Mouse (Mus musculus): Measurements from ENCODE around the gene Hist2h2aa2. TPM values are rescaled to one million over a fixed set of nuclear protein-coding genes. Genes with fewer than 3 reads are reported as not detected.
"Not testable (repeated sequence)": the region's sequence is repeated elsewhere in the genome, so short reads cannot be mapped to it uniquely, and the experiment has no call there.

The Hist2h2aa2 gene
- polyA plus RNA-seq, 1 experiment from 2014 or later, result 55.4 TPM

DNA sequence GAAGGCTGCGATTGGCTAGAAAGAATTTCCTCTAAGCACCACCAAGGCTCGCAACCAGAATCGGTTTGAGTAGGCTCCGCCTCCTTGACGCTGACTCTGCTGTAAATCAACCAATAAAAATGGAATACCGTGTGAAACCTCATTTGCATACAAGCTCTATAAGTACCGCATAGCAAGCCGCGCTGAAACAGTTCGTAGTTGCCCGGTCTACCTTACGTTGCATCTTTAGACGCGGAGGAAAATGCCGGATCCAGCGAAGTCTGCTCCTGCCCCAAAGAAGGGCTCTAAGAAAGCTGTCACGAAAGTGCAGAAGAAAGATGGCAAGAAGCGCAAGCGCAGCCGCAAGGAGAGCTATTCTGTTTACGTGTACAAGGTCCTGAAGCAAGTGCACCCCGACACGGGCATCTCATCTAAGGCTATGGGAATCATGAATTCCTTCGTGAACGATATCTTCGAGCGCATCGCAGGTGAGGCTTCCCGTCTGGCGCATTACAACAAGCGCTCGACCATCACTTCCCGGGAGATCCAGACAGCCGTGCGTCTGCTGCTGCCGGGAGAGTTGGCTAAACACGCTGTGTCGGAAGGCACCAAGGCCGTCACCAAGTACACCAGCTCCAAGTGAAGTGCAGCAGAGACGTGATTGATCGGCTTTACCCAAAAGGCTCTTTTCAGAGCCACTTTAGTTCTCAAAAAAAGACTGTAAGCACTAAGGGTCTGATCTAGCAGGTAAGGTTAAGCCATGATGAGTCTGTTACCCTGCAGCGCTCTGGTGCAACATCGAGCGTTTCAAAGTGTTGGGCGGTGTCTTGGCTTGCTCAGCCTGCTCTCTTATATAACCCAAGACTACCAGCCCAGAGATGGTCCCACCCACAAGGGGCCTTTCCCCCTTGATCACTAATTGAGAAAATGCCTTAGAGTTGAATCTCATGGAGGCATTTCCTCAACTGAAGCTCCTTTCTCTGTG is 29.7 kb upstream of the Hist2h2aa2 start, which contains the start of gene Hist2h2bb:
Gene Hist2h2bb (plus strand): TSS at position 242 of the 964 bp plus-strand sequence.
- H3K27ac ChIP-seq (replicated peaks; ENCODE audit: low read depth, low read length), result peak within 1 kb of the TSS; percentile 79
- DNase-seq (peak; percentile 96), ATAC-seq (ENCODE audit: low FRiP score, low TSS enrichment) (peak; percentile 97)
- H3K9me3 ChIP-seq (ENCODE audit: control insufficient read depth, low read length), result no peaks in the 10 kb centered on the region
- H3K4me3 ChIP-seq (replicated peaks; ENCODE audit: low read depth, low read length), result peak within 1 kb of the TSS; percentile 40
- no peaks in the 10 kb centered on the region for H3K27me3 ChIP-seq (ENCODE audit: control insufficient read depth, insufficient read depth, low read length)
- peaks cover 10% of the 10 kb centered on the region for H3K4me1 ChIP-seq (ENCODE audit: control insufficient read depth, insufficient read depth, low read length)
- under 1% methylated on average over 45 of the region's 45 CpGs for WGBS
- H3K36me3 ChIP-seq (ENCODE audit: control insufficient read depth, insufficient read depth, low read length), result no peaks in the 10 kb centered on the region
- H3K4me2 ChIP-seq (ENCODE audit: low read length), result peak within 1 kb of the TSS; percentile 91
- H3K9ac ChIP-seq (replicated peaks; ENCODE audit: low read length), result peak within 1 kb of the TSS; percentile 57

DNA sequence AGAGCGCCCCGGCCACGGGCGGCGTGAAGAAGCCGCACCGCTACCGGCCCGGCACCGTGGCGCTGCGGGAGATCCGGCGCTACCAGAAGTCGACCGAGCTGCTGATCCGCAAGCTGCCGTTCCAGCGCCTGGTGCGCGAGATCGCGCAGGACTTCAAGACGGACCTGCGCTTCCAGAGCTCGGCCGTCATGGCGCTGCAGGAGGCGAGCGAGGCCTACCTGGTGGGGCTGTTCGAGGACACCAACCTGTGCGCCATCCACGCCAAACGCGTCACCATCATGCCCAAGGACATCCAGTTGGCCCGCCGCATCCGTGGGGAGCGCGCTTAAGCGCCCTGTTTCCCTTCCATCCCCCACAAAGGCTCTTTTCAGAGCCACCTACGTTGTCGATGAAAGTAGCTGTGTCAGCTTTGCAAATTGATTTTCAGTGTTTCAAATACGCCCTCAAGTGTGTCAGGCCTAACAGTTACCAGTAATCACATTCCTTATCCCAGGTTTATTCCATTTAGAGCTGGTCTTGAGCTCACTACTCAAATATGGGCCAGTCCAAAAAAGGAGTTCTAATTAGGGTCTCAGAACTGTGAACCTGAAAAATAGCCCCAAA is 28.8 kb upstream of the Hist2h2aa2 start:
- H3K4me3 ChIP-seq (replicated peaks; ENCODE audit: low read depth, low read length), result peak overlapping the region; percentile 40
- not testable (repeated sequence) for H3K27me3 ChIP-seq (ENCODE audit: control insufficient read depth, insufficient read depth, low read length); H3K36me3 ChIP-seq (ENCODE audit: control insufficient read depth, insufficient read depth, low read length); H3K9me3 ChIP-seq (ENCODE audit: control insufficient read depth, low read length); DNase-seq
- ATAC-seq (ENCODE audit: low FRiP score, low TSS enrichment), result peak; percentile 55
- H3K9ac ChIP-seq (replicated peaks; ENCODE audit: low read length), result peak overlapping the region; percentile 39; the same call in 1 of the 2 replicates
- H3K4me2 ChIP-seq (ENCODE audit: low read length), result peak overlapping the region; percentile 91
- under 1% methylated on average over 11 of the region's 44 CpGs for WGBS
- H3K4me1 ChIP-seq (ENCODE audit: control insufficient read depth, insufficient read depth, low read length), result peaks cover 17% of the 10 kb centered on the region
- peak overlapping the region; percentile 79 for H3K27ac ChIP-seq (replicated peaks; ENCODE audit: low read depth, low read length)

DNA sequence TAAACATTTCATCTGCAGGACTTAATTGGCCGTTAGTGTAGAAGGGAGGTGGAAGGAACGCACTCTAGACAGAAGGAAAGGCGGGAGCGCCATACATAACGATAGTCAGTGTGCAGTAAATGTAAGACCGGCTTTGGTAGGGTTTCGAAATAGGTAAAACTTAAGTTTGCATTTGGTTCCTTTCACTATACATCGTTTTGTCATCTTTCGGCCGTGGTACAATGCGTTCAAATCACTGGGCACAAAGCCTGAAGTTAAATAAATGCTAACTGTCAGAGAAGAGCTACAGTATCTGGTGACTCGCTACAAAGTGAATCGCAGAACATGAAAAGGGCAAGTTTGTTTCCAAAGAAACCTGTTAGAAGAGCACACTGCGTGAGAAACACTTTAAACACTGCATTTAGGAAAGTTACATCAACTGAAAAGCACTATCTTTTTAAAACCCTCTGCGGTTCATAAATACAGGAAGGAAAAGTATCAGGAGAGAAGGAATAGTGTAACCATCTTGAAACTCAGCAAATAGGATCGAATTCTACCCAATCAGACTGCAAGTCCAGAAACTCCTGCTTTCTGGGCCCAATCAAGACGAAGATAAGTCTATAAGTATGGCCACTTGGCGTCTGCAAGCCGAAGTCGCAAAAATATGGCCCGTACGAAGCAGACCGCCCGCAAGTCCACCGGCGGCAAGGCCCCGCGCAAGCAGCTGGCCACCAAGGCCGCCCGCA is 28.1 kb upstream of the Hist2h2aa2 start, which contains the start of gene Hist2h3b:
Gene Hist2h3b (plus strand): TSS at position 604 of the 725 bp plus-strand sequence.
- Histone ChIP-seq H3K9ac (replicated peaks; ENCODE audit: low read length) (peak within 1 kb of the TSS; percentile 39; the same call in 1 of the 2 replicates), H3K36me3 (ENCODE audit: control insufficient read depth, insufficient read depth, low read length) (no peaks in the 10 kb centered on the region), H3K27ac (replicated peaks; ENCODE audit: low read depth, low read length) (peak within 1 kb of the TSS; percentile 79), H3K27me3 (ENCODE audit: control insufficient read depth, insufficient read depth, low read length) (no peaks in the 10 kb centered on the region), H3K9me3 (ENCODE audit: control insufficient read depth, low read length) (no peaks in the 10 kb centered on the region), H3K4me3 (replicated peaks; ENCODE audit: low read depth, low read length) (peak within 1 kb of the TSS; percentile 40), H3K4me2 (ENCODE audit: low read length) (peak within 1 kb of the TSS; percentile 91), H3K4me1 (ENCODE audit: control insufficient read depth, insufficient read depth, low read length) (peaks cover 18% of the 10 kb centered on the region)
- WGBS, result 22% methylated on average over 30 of the region's 30 CpGs
- ATAC-seq (ENCODE audit: low FRiP score, low TSS enrichment) (peak; percentile 71), DNase-seq (peak; percentile 88)

DNA sequence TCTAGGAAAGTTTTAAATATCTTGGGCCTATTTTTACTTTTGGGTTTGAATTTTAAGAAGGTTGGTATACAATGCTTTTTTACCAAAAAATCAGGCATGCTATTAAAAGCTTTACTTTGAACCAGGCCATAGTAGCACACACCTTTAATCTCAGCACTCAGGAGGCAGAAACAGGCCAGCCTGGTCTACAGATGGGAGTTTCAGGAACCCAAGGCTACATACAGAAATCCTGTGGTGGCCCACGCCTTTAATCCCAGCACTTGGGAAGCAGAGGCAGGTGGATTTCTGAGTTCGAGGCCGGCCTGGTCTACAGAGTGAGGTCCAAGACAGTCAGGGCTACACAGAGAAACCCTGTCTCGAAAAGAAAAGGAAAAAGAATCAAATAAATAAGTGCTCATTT is 27.5 kb upstream of the Hist2h2aa2 start:
- Histone ChIP-seq H3K27me3 (ENCODE audit: control insufficient read depth, insufficient read depth, low read length) (no peaks in the 10 kb centered on the region), H3K4me2 (ENCODE audit: low read length) (peak overlapping the region; percentile 91; the same call in 1 of the 2 replicates), H3K9ac (replicated peaks; ENCODE audit: low read length) (no peak overlapping the region), H3K4me3 (replicated peaks; ENCODE audit: low read depth, low read length) (no peak overlapping the region), H3K36me3 (ENCODE audit: control insufficient read depth, insufficient read depth, low read length) (no peaks in the 10 kb centered on the region), H3K4me1 (ENCODE audit: control insufficient read depth, insufficient read depth, low read length) (peaks cover 18% of the 10 kb centered on the region), H3K9me3 (ENCODE audit: control insufficient read depth, low read length) (no peaks in the 10 kb centered on the region), H3K27ac (replicated peaks; ENCODE audit: low read depth, low read length) (no peak overlapping the region)
- DNase-seq, result no peak
- ATAC-seq (ENCODE audit: low FRiP score, low TSS enrichment), result no peak
- 80% methylated on average over 4 of the region's 4 CpGs for WGBS

DNA sequence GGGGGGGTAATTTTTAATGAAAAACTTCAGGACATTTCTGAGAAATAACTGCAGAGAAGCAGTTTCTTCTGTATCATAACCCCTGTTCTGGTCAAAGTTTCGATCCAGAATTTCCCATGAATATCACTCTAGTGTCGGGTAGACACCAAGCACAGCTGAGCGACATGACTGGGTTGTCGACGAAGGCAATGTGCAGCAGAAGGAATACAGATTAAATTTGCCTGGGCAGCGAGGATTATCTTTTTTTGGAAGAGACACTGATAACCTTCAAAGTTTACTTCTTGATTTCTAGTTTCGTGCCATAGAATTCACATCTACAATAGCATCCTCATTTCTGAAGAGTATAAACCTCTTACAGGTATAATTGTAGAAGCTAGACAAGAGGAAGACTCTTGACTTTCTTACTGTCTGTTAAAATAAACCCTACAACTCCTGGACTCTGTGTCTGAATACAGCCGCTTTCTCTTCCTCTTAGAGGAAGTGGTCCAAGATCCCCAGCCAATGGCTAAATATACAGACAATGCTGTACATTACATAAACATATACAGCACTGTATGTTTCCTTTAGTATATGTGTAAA is 26.1 kb upstream of the Hist2h2aa2 start:
- no peak for DNase-seq
- Histone ChIP-seq H3K27ac (replicated peaks; ENCODE audit: low read depth, low read length) (no peak overlapping the region), H3K4me2 (ENCODE audit: low read length) (no peak overlapping the region)

DNA sequence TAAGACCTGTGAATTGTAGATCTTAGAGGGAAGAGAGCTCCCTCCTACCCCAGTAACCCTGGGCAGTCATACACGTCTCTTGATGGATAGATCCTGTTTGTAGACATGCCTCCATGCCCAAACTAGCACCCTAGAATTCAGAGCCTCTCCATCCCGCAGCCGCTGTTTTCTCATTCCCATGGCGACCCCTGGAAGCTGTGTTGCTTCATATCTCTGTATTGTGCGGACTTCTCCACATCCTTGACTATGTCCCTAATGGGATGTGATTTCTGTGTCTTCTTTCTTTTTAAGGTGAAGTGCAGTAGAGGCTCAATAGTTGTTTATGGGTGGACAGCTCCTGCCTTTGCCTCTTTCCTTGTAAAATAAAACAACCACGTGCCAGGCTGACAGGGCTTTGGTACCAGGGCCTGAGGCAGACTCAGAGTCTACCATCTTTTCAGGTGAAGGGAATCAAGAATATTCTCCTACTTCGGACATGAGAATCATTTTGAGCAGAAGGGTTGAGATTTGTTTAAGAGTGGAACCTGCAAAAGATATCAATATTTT is 24.4 kb upstream of the Hist2h2aa2 start:
- WGBS, result 58% methylated on average over 7 of the region's 7 CpGs
- Histone ChIP-seq H3K4me2 (ENCODE audit: low read length) (peak overlapping the region; percentile 75), H3K27ac (replicated peaks; ENCODE audit: low read depth, low read length) (peak overlapping the region; percentile 38; the same call in 1 of the 2 replicates), H3K9ac (replicated peaks; ENCODE audit: low read length) (no peak overlapping the region), H3K4me1 (ENCODE audit: control insufficient read depth, insufficient read depth, low read length) (peaks cover 15% of the 10 kb centered on the region), H3K9me3 (ENCODE audit: control insufficient read depth, low read length) (no peaks in the 10 kb centered on the region), H3K4me3 (replicated peaks; ENCODE audit: low read depth, low read length) (peak overlapping the region; percentile 51; the same call in 1 of the 2 replicates), H3K36me3 (ENCODE audit: control insufficient read depth, insufficient read depth, low read length) (no peaks in the 10 kb centered on the region), H3K27me3 (ENCODE audit: control insufficient read depth, insufficient read depth, low read length) (no peaks in the 10 kb centered on the region)
- DNase-seq (no peak), ATAC-seq (ENCODE audit: low FRiP score, low TSS enrichment) (no peak)

More for the DNA sequence above, 26.1 kb upstream of the Hist2h2aa2 start:
- peaks cover 18% of the 10 kb centered on the region for H3K4me1 ChIP-seq (ENCODE audit: control insufficient read depth, insufficient read depth, low read length)
- H3K4me3 ChIP-seq (replicated peaks; ENCODE audit: low read depth, low read length), result no peak overlapping the region
- no peaks in the 10 kb centered on the region for H3K9me3 ChIP-seq (ENCODE audit: control insufficient read depth, low read length)
- no peak overlapping the region for H3K9ac ChIP-seq (replicated peaks; ENCODE audit: low read length)
- ATAC-seq (ENCODE audit: low FRiP score, low TSS enrichment), result no peak
- no peaks in the 10 kb centered on the region for H3K36me3 ChIP-seq (ENCODE audit: control insufficient read depth, insufficient read depth, low read length)
- no peaks in the 10 kb centered on the region for H3K27me3 ChIP-seq (ENCODE audit: control insufficient read depth, insufficient read depth, low read length)
- 93% methylated on average over 8 of the region's 8 CpGs for WGBS

DNA sequence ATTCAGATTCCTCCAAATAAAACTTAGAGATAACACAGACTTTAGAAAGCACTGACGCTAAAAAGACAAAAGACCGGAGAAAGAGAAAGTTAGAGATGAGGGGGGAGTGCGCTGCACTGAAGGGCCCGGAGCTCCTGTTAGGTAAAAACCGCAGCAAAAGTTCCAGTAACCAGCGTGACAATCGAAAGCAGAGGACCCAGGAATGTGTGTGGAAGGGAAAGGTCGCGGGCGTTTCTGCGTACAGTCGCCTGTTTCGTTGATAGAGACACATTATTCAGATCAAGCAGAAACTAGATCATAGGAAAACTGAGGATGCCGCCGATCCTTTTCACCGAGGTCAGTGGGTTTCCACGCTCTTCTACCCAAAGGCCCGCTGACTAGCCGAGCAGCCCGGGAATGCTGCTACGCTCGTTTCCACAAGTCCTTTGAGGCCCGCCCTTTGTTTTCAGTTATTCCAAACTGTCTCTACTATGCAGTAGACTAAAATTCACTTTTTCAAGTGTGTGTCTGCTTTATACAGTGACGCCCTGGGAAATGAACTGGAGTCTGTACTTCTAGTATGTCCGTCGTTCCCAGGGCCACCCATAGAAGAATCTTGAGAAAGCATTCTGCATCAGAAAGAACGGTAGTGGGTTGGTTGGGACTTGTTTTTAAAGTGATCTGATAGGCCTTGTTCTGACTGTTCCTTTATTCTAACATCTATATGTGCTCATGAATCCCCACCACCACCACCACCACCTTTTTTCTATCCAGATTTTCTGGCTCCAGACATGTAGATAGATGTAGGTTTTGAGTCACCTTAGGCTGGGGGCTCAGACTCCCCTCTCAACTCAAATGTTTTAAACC is 23.7 kb upstream of the Hist2h2aa2 start:
- Histone ChIP-seq H3K27me3 (ENCODE audit: control insufficient read depth, insufficient read depth, low read length) (no peaks in the 10 kb centered on the region), H3K4me3 (replicated peaks; ENCODE audit: low read depth, low read length) (peak overlapping the region; percentile 51), H3K9ac (replicated peaks; ENCODE audit: low read length) (peak overlapping the region; percentile 48), H3K27ac (replicated peaks; ENCODE audit: low read depth, low read length) (peak overlapping the region; percentile 94), H3K4me1 (ENCODE audit: control insufficient read depth, insufficient read depth, low read length) (peaks cover 15% of the 10 kb centered on the region), H3K4me2 (ENCODE audit: low read length) (peak overlapping the region; percentile 75), H3K36me3 (ENCODE audit: control insufficient read depth, insufficient read depth, low read length) (no peaks in the 10 kb centered on the region), H3K9me3 (ENCODE audit: control insufficient read depth, low read length) (no peaks in the 10 kb centered on the region)
- 3% methylated on average over 27 of the region's 27 CpGs for WGBS
- ATAC-seq (ENCODE audit: low FRiP score, low TSS enrichment) (peak; percentile 25; the same call in 1 of the 2 replicates), DNase-seq (no peak)
